8 mouse cellular contexts compared by ENCODE assay signal in the genomic region with DNA sequence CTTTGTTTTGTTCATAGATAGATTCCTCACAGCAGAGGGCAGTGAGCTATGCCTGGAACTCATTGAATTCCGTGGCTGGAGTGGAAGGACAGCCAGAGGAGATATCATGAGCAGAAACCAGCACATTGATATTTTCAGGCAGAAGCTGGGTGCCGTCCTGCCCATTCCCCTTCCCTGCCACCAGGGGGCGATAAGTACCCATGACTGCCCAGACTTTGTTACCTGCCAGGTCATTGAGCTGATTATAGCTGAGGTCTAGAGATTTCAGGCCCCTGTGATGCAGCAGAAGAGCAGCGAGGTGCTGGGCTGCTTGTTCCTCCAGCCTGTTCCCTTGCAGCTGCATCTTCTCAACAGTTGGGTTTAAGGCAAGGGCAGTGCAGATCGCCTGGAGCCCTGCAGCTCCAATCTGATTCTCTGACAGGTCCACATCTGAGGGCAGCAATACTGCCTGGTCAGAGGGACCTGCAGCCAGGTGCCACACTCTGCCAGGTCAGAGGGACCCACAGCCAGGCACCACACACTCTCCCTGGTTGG. TPM values are rescaled to one million over a fixed set of nuclear protein-coding genes. Genes with fewer than 3 reads are reported as not detected.
DNase-seq lines count a peak whose midpoint lies in the region; ATAC-seq and TF ChIP-seq lines count a peak whose summit lies in the region.
"Had no signal": no experiment of that assay in that cellular context is flagged by ENCODE, and none has a peak within 500 bp of the region (broad histone marks: within the 10 kb centered on the region; RNA-seq: fewer than 3 reads in every experiment).

No protein-coding gene starts in this region.

- 0 out of 2 replicates have a peak overlapping the region, but pooled peaks have one; percentile 6 for H3K4me2 ChIP-seq in hindbrain, postnatal 0 days (ENCODE audit: low read depth, low read length)

- peak; percentile 75 to 90 for DNase-seq in adrenal gland, adult (ENCODE audit: inconsistent age in 2 of 2, low spot score in 1 of 2)
- peak; percentile 82 to 83 for DNase-seq in cerebellum, postnatal 25 days
- DNase-seq in gastrocnemius, adult 2 months, result peak; percentile 72
- DNase-seq in hindbrain, postnatal 0 days (ENCODE audit: low spot score), result peak; percentile 81
- peak; percentile 50 to 60 for DNase-seq in left cerebral cortex, postnatal 10 days (ENCODE audit: extremely low spot score in 1 of 2, low spot score in 2 of 2)
- DNase-seq in right cerebral cortex, postnatal 10 days (ENCODE audit: low spot score in 2 of 2), result peak; percentile 63 to 75

- H3K27me3 ChIP-seq in hindbrain, postnatal 0 days (ENCODE audit: insufficient read depth, low read length), result no peaks in the 10 kb centered on the region
- H3K27me3 ChIP-seq in megakaryocyte, embryonic 14.5 days (replicated peaks), result peaks cover 40% of the 10 kb centered on the region

- no peaks in the 10 kb centered on the region for H3K36me3 ChIP-seq in hindbrain, postnatal 0 days (ENCODE audit: insufficient read depth, low read length)
- H3K36me3 ChIP-seq in megakaryocyte, embryonic 14.5 days (replicated peaks; ENCODE audit: low read length), result no peaks in the 10 kb centered on the region

- H3K9me3 ChIP-seq in hindbrain, postnatal 0 days (ENCODE audit: low read length), result no peaks in the 10 kb centered on the region
- no peaks in the 10 kb centered on the region for H3K9me3 ChIP-seq in megakaryocyte, embryonic 14.5 days

- intact Hi-C loops in gastrocnemius, adult 2 months (cut with DNase I), result loop anchor here (2.0 kb wide), 1 partner anchor 61 kb away; a partner anchor contains a TSS
- intact Hi-C loops in left cerebral cortex, postnatal 10 days (cut with DNase I), result loop anchor here (5.0 kb wide), 2 partner anchors 59 to 254 kb away; a partner anchor contains a TSS

- ATAC-seq in hindbrain, postnatal 0 days, result peak; percentile 37; the same call in 1 of the 2 replicates

- H3K4me3 ChIP-seq in gastrocnemius, adult 2 months, result no peak overlapping the region
- H3K4me3 ChIP-seq in hindbrain, postnatal 0 days (ENCODE audit: low read length), result no peak overlapping the region
- H3K4me3 ChIP-seq in megakaryocyte, embryonic 14.5 days (replicated peaks), result peak overlapping the region; percentile 79
- H3K4me3 ChIP-seq: myocyte had no signal

- 0% methylated on average over 5 of the region's 5 CpGs for WGBS in hindbrain, postnatal 0 days

- H3K9ac ChIP-seq in hindbrain, postnatal 0 days (replicated peaks; ENCODE audit: low read length), result no peak overlapping the region

- TF ChIP-seq CTCF in gastrocnemius, adult 2 months (IDR thresholded peaks at IDR 0.05), result peak; percentile 99
- peak; percentile 99 for TF ChIP-seq CTCF in hindbrain, postnatal 0 days (IDR thresholded peaks at IDR 0.05; ENCODE audit: low read depth)

- peaks cover 16% of the 10 kb centered on the region; the same call in 1 of the 2 replicates for H3K4me1 ChIP-seq in hindbrain, postnatal 0 days (ENCODE audit: insufficient read depth, low read length)
- H3K4me1 ChIP-seq in megakaryocyte, embryonic 14.5 days, result peaks cover 72% of the 10 kb centered on the region

- H3K27ac ChIP-seq in gastrocnemius, adult 2 months, result no peak overlapping the region; the same call in 1 of the 2 replicates
- no peak overlapping the region for H3K27ac ChIP-seq in hindbrain, postnatal 0 days

RNA-seq across cellular contexts. Expression of a gene that starts 3.0 kb away (rescaled TPM):
- 1 to 10 TPM; 1.6 to 1.8 TPM for total RNA-seq in gastrocnemius, adult 2 months (2021)
- total RNA-seq in hindbrain, postnatal 0 days (2014; rRNA removed), result 2.3 and 2.4 TPM in 2 replicates
- 2.0 and 2.1 TPM in 2 replicates for polyA plus RNA-seq in hindbrain, postnatal 0 days (2015; fragmentation: Nextera tagmentation; extraction: Ambion mirVana)
- under 1 TPM; 0.26 to 0.34 TPM for total RNA-seq in left cerebral cortex, postnatal 10 days (2021)
- polyA plus RNA-seq in megakaryocyte, embryonic 14.5 days (2012; ENCODE audit: insufficient read depth, low replicate concordance), result not detected in 2 replicates

RNA-seq across cellular contexts. Expression of a gene that starts 3.7 kb away (rescaled TPM):
- total RNA-seq in gastrocnemius, adult 2 months (2021), result 10 to 100 TPM in 1 of 2 experiments, 1 to 10 TPM in 1; 9.9 to 11.7 TPM
- 3.4 and 5.1 TPM in 2 replicates for total RNA-seq in hindbrain, postnatal 0 days (2014; rRNA removed)
- polyA plus RNA-seq in hindbrain, postnatal 0 days (2015; fragmentation: Nextera tagmentation; extraction: Ambion mirVana), result 2.3 and 3.0 TPM in 2 replicates
- under 1 TPM; 0.16 to 0.24 TPM for total RNA-seq in left cerebral cortex, postnatal 10 days (2021)
- polyA plus RNA-seq in megakaryocyte, embryonic 14.5 days (2012; ENCODE audit: insufficient read depth, low replicate concordance), result 2.3 TPM in 1 of 2 replicates, not detected in the other

RNA-seq across cellular contexts. Expression of a gene that starts 25.0 kb away (rescaled TPM):
- total RNA-seq in gastrocnemius, adult 2 months (2021), result under 1 TPM in 1 of 2 experiments, not detected in 1; 0.22 TPM
- total RNA-seq in hindbrain, postnatal 0 days (2014; rRNA removed), result 74.6 and 78.7 TPM in 2 replicates
- 42.5 and 42.8 TPM in 2 replicates for polyA plus RNA-seq in hindbrain, postnatal 0 days (2015; fragmentation: Nextera tagmentation; extraction: Ambion mirVana)
- 10 to 100 TPM; 68.2 to 71.1 TPM for total RNA-seq in left cerebral cortex, postnatal 10 days (2021)
- 0.32 and 1.0 TPM in 2 replicates for polyA plus RNA-seq in megakaryocyte, embryonic 14.5 days (2012; ENCODE audit: insufficient read depth, low replicate concordance)

RNA-seq across cellular contexts. Expression of a gene that starts 27.1 kb away (rescaled TPM):
- total RNA-seq in gastrocnemius, adult 2 months (2021), result 10 to 100 TPM; 15.8 to 16.0 TPM
- 61.0 and 66.8 TPM in 2 replicates for total RNA-seq in hindbrain, postnatal 0 days (2014; rRNA removed)
- 57.5 and 59.5 TPM in 2 replicates for polyA plus RNA-seq in hindbrain, postnatal 0 days (2015; fragmentation: Nextera tagmentation; extraction: Ambion mirVana)
- total RNA-seq in left cerebral cortex, postnatal 10 days (2021), result 10 to 100 TPM; 33.2 to 34.8 TPM
- polyA plus RNA-seq in megakaryocyte, embryonic 14.5 days (2012; ENCODE audit: insufficient read depth, low replicate concordance), result 163 and 262 TPM in 2 replicates

RNA-seq across cellular contexts. Expression of a gene that starts 49.5 kb away (rescaled TPM):
- 10 to 100 TPM; 25.2 to 25.9 TPM for total RNA-seq in gastrocnemius, adult 2 months (2021)
- total RNA-seq in hindbrain, postnatal 0 days (2014; rRNA removed), result 191 and 279 TPM in 2 replicates
- 82.2 and 89.8 TPM in 2 replicates for polyA plus RNA-seq in hindbrain, postnatal 0 days (2015; fragmentation: Nextera tagmentation; extraction: Ambion mirVana)
- total RNA-seq in left cerebral cortex, postnatal 10 days (2021), result 100 to 1,000 TPM; 162 to 169 TPM
- 8.5 and 18.4 TPM in 2 replicates for polyA plus RNA-seq in megakaryocyte, embryonic 14.5 days (2012; ENCODE audit: insufficient read depth, low replicate concordance)

Comparison
In these comparisons a context has a peak if more than half of its experiments do, and no peak if none do; other contexts are left out.
1. RNA of a gene that starts 25.0 kb away (total RNA-seq): 74.6 to 78.7 TPM in hindbrain, postnatal 0 days and 68.2 to 71.1 TPM in left cerebral cortex, postnatal 10 days; 0.22 TPM in gastrocnemius, adult 2 months; every median in the first group is over 10 times any median in the second.
2. Peak in every context shown above with its lines, with median percentiles within 50 percentile points of each other: DNase-seq.